Mouse (Mus musculus) ovary, adult 18-20 months (tissue): ENCODE measurements around the gene Klhl8.

ENCODE experiments used
- DNase-seq: peaks from one replicate; pipeline ENCODE4 v3.0.0; 2022; ENCODE audit warnings: low spot score, mixed read lengths

Klhl8 gene

DNA sequence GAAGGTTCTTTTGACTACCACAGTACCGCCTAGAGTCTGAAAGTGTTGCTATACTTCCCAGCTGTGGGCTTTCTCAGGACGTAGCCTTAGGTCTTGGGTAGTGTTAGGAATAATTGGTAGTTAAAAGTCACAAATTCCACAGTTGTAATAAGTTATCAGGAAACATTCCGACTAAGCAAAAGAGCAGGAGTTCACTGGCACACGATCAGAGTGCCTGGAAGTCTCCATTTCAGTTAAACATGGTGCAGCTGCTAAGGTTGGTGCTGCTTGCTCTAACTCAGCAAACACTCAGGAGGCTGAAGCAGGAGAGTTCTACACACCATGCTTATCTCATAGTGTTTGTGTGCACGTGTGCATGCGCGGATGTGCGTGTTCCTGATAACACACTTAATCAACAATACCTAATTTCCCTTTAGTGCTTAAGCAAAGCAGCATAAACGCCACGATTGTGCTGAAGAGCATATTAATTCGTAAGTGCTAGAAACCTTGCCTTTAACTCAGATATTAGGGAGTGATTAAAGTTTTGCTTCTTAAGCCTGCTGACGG lies 97.0 kb downstream of the Klhl8 start:
- DNase-seq, result no peak

GRCm38 (mm10) chr5:103813291-103813690 lies 97.8 kb downstream of the Klhl8 start:
- DNase-seq, result no peak
